Mouse (Mus musculus) liver, postnatal 0 days (tissue): Measurements from ENCODE around the gene Cep170b.

Experiments
- CTCF ChIP-seq: sonication (generic); IDR thresholded peaks from 2 replicates; pipeline ENCODE4 v1.5.1; 2016; ENCODE audit warnings: antibody characterized with exemption, low read depth
- EP300 ChIP-seq: IDR thresholded peaks from 2 replicates; pipeline ENCODE4 v1.6.1; 2016; ENCODE audit warnings: antibody characterized with exemption, low read depth, mild to moderate bottlenecking

DNA sequence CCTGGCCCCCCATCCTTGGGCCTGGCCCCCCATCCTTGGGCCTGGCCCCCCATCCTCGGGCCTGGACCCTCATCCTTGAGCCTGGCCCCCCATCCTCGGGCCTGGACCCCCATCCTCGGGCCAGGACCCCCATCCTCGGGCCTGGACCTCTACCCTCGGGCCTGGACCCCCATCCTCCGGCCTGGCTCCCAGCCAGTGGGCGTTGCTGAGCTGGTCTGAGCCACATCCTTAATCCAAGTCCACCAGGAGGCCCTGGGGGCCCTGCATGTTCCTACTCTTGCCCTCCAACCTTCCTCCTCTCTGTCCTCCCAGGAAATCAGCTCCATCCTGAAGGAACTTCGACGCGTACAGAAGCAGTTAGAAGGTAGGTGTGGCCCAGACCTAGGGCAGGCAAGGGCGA is 24.0 kb downstream of the Cep170b start:
- TF ChIP-seq CTCF = no peak
- TF ChIP-seq EP300 = no peak
